Mouse (Mus musculus) embryonic facial prominence, embryonic 13.5 days (tissue): ENCODE measurements at regions not wholly inside any gene's neighbourhood (a gene's known extent, or its start where the extent isn't known, plus 50 kb on each side); places are given as distances from the start of the nearest gene placed in this dataset.

Experiments
- ATAC-seq: fragments of 200-750 bp; cut with Nextera tagmentation; 2 replicates; pipeline ENCODE4 v1.8.0; 2017; ENCODE audit warnings: low read depth; ENCODE audit not compliant: insufficient number of reproducible peaks, insufficient read depth, low FRiP score, low TSS enrichment
- H3K27ac ChIP-seq: fragments of 300-500 bp; sonication (generic); 2 replicates; pipeline ENCODE4 v1.5.1; 2015; ENCODE audit warnings: moderate library complexity, mild to moderate bottlenecking, inconsistent platforms
- H3K27me3 ChIP-seq: fragments of 300-500 bp; sonication (generic); 2 replicates; pipeline ENCODE4 v1.6.1; 2015; ENCODE audit warnings: mild to moderate bottlenecking, inconsistent platforms
- H3K36me3 ChIP-seq: fragments of 300-500 bp; sonication (generic); 2 replicates; pipeline ENCODE4 v1.6.1; 2015; ENCODE audit warnings: mild to moderate bottlenecking, inconsistent platforms
- H3K4me1 ChIP-seq: fragments of 300-500 bp; sonication (generic); 2 replicates; pipeline ENCODE4 v1.6.1; 2015; ENCODE audit warnings: inconsistent platforms
- H3K4me2 ChIP-seq: fragments of 300-500 bp; sonication (generic); 2 replicates; pipeline ENCODE4 v1.6.1; 2015; ENCODE audit warnings: moderate library complexity, mild to moderate bottlenecking, inconsistent platforms
- H3K4me3 ChIP-seq: fragments of 300-500 bp; sonication (generic); 2 replicates; pipeline ENCODE4 v1.5.1; 2015; ENCODE audit warnings: mild to moderate bottlenecking, inconsistent platforms
- H3K9ac ChIP-seq: fragments of 300-500 bp; sonication (generic); 2 replicates; pipeline ENCODE4 v1.6.1; 2015; ENCODE audit warnings: mild to moderate bottlenecking, inconsistent platforms
- H3K9me3 ChIP-seq: fragments of 300-500 bp; sonication (generic); 2 replicates; pipeline ENCODE4 v1.6.1; 2016; ENCODE audit warnings: inconsistent platforms
- WGBS: fragments of 180-500 bp; shearing (Covaris S2); methylation state at CpG from one replicate; pipeline ENCODE4 v1.1.7; 2015; ENCODE audit warnings: mixed read lengths; 5-methylcytosine and 5-hydroxymethylcytosine counted together

GRCm38 (mm10) chr2:56997500-56997899, 126.3 kb downstream of the Nr4a2 start:
- no peak overlapping the region for H3K4me3 ChIP-seq
- peak overlapping the region; percentile 32; the same call in 1 of the 2 replicates for H3K4me2 ChIP-seq
- no peaks in the 10 kb centered on the region for H3K36me3 ChIP-seq
- H3K9ac ChIP-seq = no peak overlapping the region
- H3K9me3 ChIP-seq = no peaks in the 10 kb centered on the region
- 0 out of 2 replicates have a peak, but pooled peaks cover 6% of the 10 kb centered on the region for H3K4me1 ChIP-seq
- no peak overlapping the region for H3K27ac ChIP-seq
- ATAC-seq = no peak
- 29% methylated on average over 10 of the region's 10 CpGs for WGBS
- H3K27me3 ChIP-seq = no peaks in the 10 kb centered on the region

GRCm38 (mm10) chr2:56992851-56993250, 131.0 kb downstream of the Nr4a2 start:
- no peak for ATAC-seq
- Histone ChIP-seq H3K27ac (no peak overlapping the region), H3K4me3 (no peak overlapping the region), H3K4me1 (0 out of 2 replicates have a peak, but pooled peaks cover 6% of the 10 kb centered on the region), H3K4me2 (no peak overlapping the region), H3K9ac (no peak overlapping the region), H3K27me3 (no peaks in the 10 kb centered on the region), H3K36me3 (no peaks in the 10 kb centered on the region), H3K9me3 (no peaks in the 10 kb centered on the region)
- 72% methylated on average over 5 of the region's 5 CpGs for WGBS

- Histone ChIP-seq H3K4me3 (no peak overlapping the region), H3K27me3 (no peaks in the 10 kb centered on the region), H3K36me3 (no peaks in the 10 kb centered on the region), H3K9me3 (no peaks in the 10 kb centered on the region), H3K4me2 (no peak overlapping the region), H3K9ac (no peak overlapping the region), H3K27ac (no peak overlapping the region), H3K4me1 (no peaks in the 10 kb centered on the region)
- 85% methylated on average over 3 of the region's 3 CpGs for WGBS
- no peak for ATAC-seq
Observed at GRCm38 (mm10) chr2:56991821-56992220, 132.0 kb downstream of the Nr4a2 start.

- H3K9me3 ChIP-seq = no peaks in the 10 kb centered on the region
- H3K9ac ChIP-seq = no peak overlapping the region
- ATAC-seq = no peak
- 78% methylated on average over 9 of the region's 9 CpGs for WGBS
- H3K27ac ChIP-seq = no peak overlapping the region
- H3K4me1 ChIP-seq = no peaks in the 10 kb centered on the region
- no peak overlapping the region for H3K4me3 ChIP-seq
- H3K27me3 ChIP-seq = no peaks in the 10 kb centered on the region
- no peak overlapping the region for H3K4me2 ChIP-seq
- H3K36me3 ChIP-seq = no peaks in the 10 kb centered on the region
Observed at GRCm38 (mm10) chr2:56990768-56991167, 133.0 kb downstream of the Nr4a2 start.

GRCm38 (mm10) chr2:56983167-56983566, 140.6 kb downstream of the Nr4a2 start:
- no peak overlapping the region for H3K9ac ChIP-seq
- no peaks in the 10 kb centered on the region for H3K27me3 ChIP-seq
- WGBS = 59% methylated on average over 4 of the region's 4 CpGs
- no peaks in the 10 kb centered on the region for H3K36me3 ChIP-seq
- no peak for ATAC-seq
- H3K4me1 ChIP-seq = no peaks in the 10 kb centered on the region
- no peaks in the 10 kb centered on the region for H3K9me3 ChIP-seq
- no peak overlapping the region for H3K4me3 ChIP-seq
- no peak overlapping the region for H3K27ac ChIP-seq
- H3K4me2 ChIP-seq = no peak overlapping the region

- no peaks in the 10 kb centered on the region for H3K4me1 ChIP-seq
- H3K4me3 ChIP-seq = no peak overlapping the region
- no peak overlapping the region for H3K4me2 ChIP-seq
- no peak overlapping the region for H3K27ac ChIP-seq
- no peaks in the 10 kb centered on the region for H3K36me3 ChIP-seq
- H3K9me3 ChIP-seq = no peaks in the 10 kb centered on the region
- no peak for ATAC-seq
- H3K9ac ChIP-seq = no peak overlapping the region
- H3K27me3 ChIP-seq = no peaks in the 10 kb centered on the region
Observed at GRCm38 (mm10) chr2:56980601-56981000, 143.2 kb downstream of the Nr4a2 start.

GRCm38 (mm10) chr2:56975680-56976079, 148.1 kb downstream of the Nr4a2 start:
- no peak overlapping the region for H3K4me2 ChIP-seq
- 91% methylated on average over 1 of the region's 1 CpGs for WGBS

GRCm38 (mm10) chr2:56963937-56964695, 159.7 kb downstream of the Nr4a2 start:
- Histone ChIP-seq H3K36me3 (no peaks in the 10 kb centered on the region), H3K9me3 (no peaks in the 10 kb centered on the region), H3K4me3 (no peak overlapping the region), H3K27ac (no peak overlapping the region), H3K4me1 (no peaks in the 10 kb centered on the region), H3K9ac (no peak overlapping the region), H3K27me3 (no peaks in the 10 kb centered on the region), H3K4me2 (no peak overlapping the region)
- 91% methylated on average over 3 of the region's 3 CpGs for WGBS
- ATAC-seq = no peak

More at GRCm38 (mm10) chr2:56975680-56976079, 148.1 kb downstream of the Nr4a2 start:
- Histone ChIP-seq H3K9ac (no peak overlapping the region), H3K27me3 (no peaks in the 10 kb centered on the region), H3K9me3 (no peaks in the 10 kb centered on the region), H3K36me3 (no peaks in the 10 kb centered on the region), H3K4me1 (no peaks in the 10 kb centered on the region), H3K27ac (no peak overlapping the region), H3K4me3 (no peak overlapping the region)
- ATAC-seq = no peak

- Histone ChIP-seq H3K36me3 (no peaks in the 10 kb centered on the region), H3K4me3 (no peak overlapping the region), H3K4me2 (no peak overlapping the region), H3K4me1 (no peaks in the 10 kb centered on the region), H3K27me3 (no peaks in the 10 kb centered on the region), H3K9ac (no peak overlapping the region), H3K9me3 (no peaks in the 10 kb centered on the region), H3K27ac (no peak overlapping the region)
- WGBS = 62% methylated on average over 4 of the region's 4 CpGs
- no peak for ATAC-seq
Observed at GRCm38 (mm10) chr2:56959695-56960094, 164.1 kb downstream of the Nr4a2 start.

- WGBS = 72% methylated on average over 8 of the region's 8 CpGs
- Histone ChIP-seq H3K4me1 (no peaks in the 10 kb centered on the region), H3K27me3 (no peaks in the 10 kb centered on the region), H3K27ac (no peak overlapping the region), H3K36me3 (no peaks in the 10 kb centered on the region), H3K4me3 (no peak overlapping the region), H3K9ac (no peak overlapping the region), H3K9me3 (no peaks in the 10 kb centered on the region), H3K4me2 (no peak overlapping the region)
- no peak for ATAC-seq
Observed at GRCm38 (mm10) chr2:56953337-56953736, 170.5 kb downstream of the Nr4a2 start.

- H3K9me3 ChIP-seq = no peaks in the 10 kb centered on the region
- no peaks in the 10 kb centered on the region for H3K36me3 ChIP-seq
- WGBS = 89% methylated on average over 5 of the region's 5 CpGs
- no peak overlapping the region for H3K4me2 ChIP-seq
- no peaks in the 10 kb centered on the region for H3K27me3 ChIP-seq
- H3K27ac ChIP-seq = no peak overlapping the region
- no peak for ATAC-seq
- no peak overlapping the region for H3K4me3 ChIP-seq
- no peak overlapping the region for H3K9ac ChIP-seq
- H3K4me1 ChIP-seq = no peaks in the 10 kb centered on the region
Observed at GRCm38 (mm10) chr2:56912531-56912930, 211.3 kb downstream of the Nr4a2 start.

- Histone ChIP-seq H3K9ac (no peak overlapping the region), H3K27ac (no peak overlapping the region), H3K4me1 (no peaks in the 10 kb centered on the region), H3K9me3 (no peaks in the 10 kb centered on the region), H3K4me2 (no peak overlapping the region), H3K4me3 (no peak overlapping the region), H3K36me3 (no peaks in the 10 kb centered on the region), H3K27me3 (no peaks in the 10 kb centered on the region)
- ATAC-seq = 0 out of 2 replicates have a peak, but pooled peaks have one; percentile 52
- 77% methylated on average over 2 of the region's 2 CpGs for WGBS
Observed at GRCm38 (mm10) chr2:56909096-56909865, 214.5 kb downstream of the Nr4a2 start.
